Mouse (Mus musculus): ENCODE measurements at regions not wholly inside any gene's neighbourhood (a gene's known extent, or its start where the extent isn't known, plus 50 kb on each side); places are given as distances from the start of the nearest gene placed in this dataset.

DNA sequence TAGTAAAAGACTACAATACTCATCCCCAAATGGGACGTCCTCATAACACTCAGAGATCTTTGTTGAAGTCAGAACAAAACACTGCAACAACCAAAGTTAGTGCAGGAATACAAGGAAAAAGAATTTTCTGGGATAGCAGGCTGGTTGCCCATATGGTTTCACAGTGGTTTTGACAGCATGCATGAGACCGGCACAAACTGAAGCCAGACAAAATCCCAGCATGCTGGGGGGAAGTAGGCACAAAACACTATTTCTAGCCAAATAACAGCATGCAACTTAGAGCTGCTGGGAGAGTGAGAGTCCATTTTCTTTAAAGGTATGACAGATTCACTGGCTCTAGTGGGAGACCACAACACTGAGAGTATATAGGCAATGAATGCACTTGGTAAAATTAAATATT lies 619.1 kb upstream of the Manea start:
- no peak for DNase-seq

DNA sequence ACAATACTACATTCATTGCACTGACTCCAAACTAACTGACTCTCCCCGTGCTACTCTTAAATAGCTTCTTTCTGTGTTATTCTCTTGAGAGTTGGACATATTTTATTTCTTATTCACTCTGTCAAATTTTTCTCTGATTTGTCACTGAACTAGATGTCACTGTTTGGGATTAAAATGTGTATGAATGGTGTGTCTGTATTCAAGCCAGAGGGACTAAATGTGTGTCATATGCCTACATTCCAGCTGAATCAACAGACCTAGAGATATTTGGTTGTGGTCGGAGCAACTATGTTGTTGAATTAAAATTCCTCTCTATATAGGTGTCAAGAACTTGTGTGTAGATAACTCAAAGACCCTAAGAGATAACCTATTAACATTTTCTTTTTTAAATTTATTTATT lies 618.2 kb upstream of the Manea start:
- no peak for DNase-seq

DNA sequence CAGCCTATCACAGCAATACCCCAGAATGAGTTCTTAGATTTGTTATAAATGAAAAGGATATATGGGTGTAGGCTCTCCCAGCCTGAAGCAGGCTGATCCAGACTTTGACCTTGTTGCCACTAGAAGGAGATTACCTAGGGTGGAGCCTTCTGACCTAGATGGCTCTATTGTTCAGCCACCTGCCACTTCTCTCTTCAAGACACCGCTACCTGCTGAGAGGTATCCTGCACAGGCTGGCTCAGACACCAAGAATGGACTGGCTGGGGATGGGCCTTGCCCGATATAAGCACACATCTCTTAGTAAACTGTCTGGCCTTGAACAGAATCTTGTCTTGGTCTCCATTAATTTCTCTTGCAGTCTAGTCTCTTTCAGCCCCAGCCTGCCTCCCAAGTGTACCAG lies 597.9 kb upstream of the Manea start:
- DNase-seq: no peak

DNA sequence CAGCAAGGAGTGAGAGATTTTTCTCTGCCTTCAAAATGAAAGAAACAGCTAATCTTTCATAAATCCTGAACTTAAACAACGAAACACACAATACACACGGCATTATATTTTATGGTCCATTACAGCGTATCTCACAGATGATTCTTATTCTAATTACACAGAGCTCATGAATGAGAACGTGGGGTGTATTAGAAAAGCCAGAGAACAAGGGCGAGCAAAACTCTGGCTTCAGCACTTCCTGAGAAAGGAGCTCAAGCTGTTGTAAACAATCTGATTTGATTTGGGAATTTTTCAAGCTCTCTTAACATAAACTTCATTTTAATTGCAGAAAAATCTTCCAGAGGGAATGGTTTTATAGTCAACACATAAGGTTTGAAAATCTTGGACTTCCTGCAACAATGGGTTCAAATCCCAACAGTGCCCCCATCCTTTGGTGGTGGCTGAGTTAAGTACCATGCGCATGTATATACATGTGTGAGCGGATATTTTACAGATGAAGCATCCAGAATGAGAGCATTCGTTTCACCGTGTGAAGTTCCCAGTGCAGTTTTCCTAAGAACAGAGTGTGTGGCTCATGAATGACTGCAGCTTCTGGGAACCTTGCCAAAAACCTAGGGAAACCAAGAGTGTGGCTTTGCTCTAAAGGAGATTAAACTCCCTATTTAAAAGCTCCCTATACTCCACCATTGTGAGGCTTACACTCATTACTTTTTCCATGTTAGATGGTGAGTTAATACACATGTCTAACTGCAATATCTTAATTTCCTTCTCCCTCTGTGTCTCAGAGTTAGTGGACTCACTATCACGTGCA lies 587.5 kb upstream of the Manea start:
- DNase-seq: peak; percentile 46

DNA sequence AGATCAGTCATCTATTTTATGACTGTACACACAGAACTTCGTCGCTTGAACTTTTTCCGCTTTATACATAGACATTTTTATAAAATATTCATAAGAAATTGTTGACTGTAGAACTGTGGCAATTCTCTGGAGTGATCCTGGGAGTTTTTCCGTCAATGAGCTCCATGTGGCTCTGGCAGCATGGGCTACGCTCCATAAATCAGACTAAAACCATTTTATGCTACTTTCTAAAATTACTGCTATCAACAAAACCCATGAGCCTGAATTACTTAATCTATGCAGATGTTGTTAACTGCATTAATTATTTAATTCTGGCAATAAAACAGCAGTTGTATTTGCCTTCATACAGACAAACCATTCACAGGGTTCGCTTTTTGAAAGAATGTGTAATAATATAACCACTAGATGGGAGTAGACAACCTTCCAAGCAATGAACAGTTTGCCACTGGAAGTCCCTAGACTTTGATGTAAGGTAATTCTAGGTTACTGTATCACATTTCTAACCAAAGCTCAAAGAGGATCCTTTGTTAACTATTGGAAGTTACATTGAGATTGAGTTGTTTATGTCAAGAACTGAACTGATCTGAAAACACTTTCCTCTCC lies 583.3 kb upstream of the Manea start:
- DNase-seq: peak; percentile 60

DNA sequence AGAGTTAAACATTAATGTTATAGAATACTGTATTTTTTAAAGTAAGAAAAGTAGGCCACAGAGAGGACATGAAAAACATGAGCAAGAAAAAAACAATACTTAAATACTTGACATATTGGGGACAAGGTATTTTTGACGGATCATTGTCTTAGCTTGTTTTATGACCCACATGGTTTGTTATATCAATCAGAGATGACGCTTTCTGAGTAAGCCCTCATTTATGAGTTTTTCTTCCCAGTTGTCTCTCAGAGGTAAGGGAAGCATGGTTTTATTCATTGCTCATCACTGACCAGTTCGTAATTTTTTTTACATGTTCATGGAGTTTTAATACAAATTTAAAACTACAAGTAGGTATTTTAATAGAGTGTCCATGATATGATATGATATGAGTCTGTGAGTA lies 579.4 kb upstream of the Manea start:
- DNase-seq: no peak

DNA sequence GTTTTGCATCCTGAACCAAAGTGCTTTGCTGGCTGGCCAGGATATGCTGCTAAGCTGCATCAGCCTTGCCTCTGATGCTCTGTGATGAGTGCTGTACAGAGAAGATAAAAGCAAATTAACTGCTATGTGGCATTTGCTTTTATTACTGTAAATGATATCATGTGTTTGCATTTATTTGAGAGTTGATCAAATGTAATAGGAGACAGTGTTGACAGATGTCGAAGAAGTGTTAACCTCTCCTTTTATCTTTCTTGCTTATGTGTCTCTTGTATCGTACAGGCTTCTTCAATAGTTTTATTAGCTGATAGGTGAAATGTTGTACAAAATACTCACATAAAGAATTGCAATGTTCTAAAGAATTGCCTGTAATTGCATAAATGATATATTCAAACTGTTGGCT lies 541.8 kb upstream of the Manea start:
- no peak for DNase-seq

DNA sequence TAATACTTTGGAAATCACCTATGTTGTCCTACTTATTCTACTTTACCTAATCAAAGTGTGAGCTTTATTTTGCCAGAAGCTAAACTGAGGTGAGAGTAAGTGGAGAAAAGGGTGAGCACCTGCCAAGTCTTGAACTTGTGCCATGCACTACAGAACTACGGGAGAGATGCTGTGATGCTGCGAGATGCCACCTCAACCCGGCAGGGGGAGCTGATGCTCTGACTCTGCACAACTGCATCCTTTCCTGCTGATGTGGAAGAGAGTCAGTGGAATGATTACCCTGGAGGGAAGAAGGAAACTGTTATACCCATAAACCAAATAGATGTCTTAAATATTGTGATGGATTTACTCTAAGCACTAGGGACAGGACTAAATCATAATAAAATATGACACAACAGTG lies 532.3 kb upstream of the Manea start:
- peak; percentile 27 for DNase-seq

DNA sequence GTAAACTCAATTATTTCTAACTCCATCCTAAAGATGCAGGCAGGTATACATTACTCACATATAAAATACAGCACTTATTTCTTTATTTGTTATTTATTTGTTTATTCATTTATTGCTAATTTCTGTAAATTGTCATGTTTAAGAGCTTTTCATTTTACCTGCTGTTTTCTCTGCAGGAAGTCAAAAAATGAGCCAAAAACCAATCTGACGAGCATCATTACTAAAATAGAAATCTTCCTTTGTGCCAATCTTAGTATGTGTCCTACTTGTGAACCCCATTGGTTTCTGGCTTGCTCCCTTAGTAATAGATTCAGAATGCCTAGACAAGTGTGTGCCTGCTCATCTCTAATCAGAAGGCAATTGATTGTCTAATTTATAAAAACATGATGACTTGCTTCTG lies 495.1 kb upstream of the Manea start:
- DNase-seq: no peak

DNA sequence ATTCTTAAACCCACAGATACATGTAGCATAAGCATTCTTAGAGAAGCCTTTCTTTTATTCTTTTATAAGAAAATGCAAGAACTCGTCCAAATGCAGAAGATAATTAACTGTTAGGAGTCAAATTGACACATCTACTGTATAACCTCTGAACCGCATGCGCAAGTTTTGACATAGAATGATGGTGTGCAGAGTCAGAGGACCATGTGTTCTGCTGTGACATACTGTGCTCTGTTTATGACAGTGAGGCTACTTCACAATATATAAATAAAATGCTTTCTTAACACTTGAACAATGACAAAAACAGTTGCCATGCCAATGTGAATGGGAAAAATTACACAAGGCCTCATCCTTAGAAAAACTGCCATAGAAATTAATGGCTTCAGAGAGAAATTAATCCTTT lies 454.1 kb upstream of the Manea start:
- no peak for DNase-seq

DNA sequence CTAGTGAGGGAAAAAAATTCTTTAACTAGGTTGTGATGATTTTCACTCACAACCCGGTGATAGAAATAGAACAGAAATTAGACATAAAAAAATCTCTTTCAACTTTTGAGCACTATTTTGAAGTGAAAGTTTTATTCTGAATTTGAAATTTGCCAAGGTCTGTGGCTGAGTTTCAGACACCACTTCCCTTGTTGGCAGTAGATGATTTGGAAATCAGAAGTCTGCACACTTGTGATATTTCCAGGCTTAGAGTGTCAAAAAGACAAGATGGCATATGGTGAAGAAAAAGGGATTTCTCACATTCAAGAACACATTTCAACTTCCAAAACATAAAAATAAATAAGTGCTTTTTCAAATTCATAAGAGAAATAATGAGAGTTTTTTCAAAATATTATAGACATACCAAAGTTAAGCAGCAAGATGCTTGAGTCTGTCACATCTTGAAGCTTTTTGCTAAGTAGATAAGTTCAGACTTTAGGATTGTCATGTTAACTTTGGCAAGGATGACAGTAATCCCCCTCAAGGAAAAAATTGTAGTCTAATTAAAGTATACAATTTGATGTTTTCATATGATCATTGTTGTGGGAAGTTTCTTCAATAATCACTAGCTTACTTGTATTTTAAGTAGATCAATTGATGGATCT lies 446.6 kb upstream of the Manea start:
- no peak for DNase-seq

DNA sequence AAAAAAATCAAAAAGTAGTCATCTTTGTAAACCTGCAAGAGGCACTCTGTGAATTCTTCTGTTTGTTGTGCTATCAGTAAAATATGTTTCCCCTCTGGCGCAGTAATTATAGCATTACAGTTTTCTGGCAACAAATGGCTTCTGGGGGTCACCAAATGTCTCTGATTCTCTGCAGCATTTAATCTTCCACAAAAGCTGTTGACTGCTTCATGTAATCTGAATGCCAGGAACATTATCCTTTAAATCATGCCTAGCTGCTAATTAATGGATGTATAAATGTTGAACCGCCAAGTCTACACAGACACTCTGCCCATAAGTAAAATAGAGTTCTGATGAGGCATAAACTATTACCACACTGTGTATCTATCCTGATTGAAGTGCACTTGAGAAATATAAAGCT lies 421.2 kb upstream of the Manea start:
- DNase-seq: no peak

DNA sequence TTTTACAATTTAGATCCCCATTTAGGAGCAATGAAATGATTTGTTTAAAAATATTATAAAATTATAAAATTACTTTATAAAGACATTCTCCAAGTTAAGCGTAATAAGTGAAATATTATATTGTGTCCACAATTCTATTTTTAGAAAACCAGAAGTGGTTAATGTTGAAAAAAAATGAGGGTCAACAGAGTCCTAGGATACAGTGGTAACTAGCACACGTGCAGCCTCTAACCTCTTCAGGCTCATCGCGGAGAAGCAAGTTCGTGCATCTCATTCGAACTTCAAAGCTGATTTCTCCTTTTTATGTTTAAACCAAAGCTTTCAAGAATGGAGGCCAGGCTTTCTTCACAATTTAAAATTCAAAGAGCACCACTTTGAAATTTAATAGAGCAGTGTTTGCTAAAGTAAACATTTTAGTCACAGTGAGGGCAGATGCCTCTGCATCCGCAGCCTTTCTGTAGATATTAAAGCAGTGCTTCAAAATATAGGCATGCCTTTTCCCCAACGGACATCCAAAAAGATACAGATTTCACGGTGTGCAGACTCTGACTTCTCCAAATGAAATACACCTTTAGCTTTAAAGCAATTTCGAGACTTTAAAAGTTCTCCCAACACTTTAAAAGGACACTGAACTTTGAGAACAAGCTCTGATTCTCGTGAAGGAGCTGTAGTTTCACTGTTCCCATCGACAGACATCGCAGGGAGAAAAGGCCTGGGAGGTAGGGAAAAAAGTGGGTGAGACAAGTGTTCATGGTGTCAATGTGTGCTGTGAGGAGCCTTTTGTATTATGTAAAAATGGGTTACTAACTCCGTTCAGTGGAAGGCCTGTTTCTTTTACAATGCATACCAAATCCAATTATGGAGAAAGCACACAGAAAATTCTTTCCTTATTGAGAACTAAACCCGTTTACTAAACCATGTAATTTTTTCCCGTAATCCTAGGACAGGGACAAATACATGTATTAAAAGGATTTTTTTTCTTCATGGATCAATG lies 419.8 kb upstream of the Manea start:
- peak; percentile 30 for DNase-seq

DNA sequence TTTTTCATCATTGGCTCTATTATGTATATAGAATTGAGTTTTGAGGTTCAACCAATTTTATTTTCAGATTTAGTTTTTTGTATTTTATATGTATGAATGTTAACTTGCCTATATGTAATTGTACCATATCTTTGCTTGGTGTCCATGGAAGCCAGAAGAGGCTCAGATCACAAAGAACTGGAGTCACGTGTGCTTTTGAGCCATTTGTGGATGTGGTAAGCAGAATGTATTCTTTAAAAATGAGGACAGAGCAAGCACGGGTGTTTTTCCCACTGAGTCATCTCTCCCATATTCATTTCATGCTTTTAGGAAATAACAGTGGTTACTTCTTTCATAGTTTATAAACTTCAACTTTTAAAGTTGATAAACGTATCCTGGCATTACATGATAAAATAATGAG lies 394.1 kb upstream of the Manea start:
- DNase-seq: no peak

DNA sequence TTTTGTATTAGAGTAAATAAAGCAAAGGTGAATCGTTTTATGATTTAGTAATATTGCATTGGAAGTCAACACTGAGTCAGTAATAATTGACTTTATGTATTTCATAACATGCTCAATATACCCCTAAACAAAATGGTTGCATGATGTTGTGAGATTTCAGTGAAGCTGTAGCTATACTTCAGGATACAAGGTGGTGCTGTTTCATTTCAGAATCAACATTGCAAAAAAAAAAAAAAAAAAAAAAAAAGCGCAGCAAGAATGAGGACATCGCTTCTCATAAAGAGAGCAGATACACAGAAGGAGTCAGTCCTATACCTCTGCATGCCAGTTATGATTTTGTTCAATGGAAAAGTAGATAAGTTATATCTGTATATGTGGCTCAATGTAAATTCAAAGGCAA lies 389.7 kb upstream of the Manea start:
- DNase-seq: no peak

DNA sequence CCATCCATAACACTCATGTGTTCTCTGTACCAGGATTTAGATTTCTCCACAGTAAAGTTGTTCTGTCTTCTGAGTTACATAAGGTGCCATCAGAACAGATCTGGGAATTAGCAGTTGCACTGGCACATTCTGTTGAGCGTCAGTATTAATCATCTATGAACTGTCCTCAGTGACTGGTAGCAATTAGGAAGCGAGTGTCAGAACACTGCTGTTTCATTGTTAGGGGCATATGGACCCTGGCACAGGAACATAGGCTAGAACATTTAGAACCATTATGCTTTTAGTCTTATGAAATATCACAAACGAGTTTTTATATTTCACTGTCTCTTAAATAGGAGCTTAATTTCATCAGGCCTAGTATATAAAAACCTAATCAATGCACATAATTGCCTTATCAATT lies 367.7 kb upstream of the Manea start:
- no peak for DNase-seq

DNA sequence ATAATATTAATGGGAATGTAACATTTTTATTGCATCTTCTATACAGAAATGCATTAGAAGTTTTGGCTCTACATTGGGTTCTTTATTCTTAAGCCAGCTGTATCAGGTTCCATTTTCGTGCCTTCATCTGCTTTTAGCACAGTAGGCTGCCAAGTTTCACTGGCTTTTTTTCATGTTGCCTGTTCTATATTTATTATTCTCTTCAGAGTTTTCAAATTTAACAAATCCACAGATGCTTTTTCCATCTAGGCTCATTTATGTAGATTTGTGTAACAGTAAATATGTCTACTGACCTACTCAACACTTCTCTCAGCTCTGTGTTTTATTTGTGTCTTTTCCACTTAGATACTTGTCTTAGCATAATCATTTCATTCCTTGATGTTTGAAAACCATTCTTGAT lies 363.3 kb upstream of the Manea start:
- no peak for DNase-seq

DNA sequence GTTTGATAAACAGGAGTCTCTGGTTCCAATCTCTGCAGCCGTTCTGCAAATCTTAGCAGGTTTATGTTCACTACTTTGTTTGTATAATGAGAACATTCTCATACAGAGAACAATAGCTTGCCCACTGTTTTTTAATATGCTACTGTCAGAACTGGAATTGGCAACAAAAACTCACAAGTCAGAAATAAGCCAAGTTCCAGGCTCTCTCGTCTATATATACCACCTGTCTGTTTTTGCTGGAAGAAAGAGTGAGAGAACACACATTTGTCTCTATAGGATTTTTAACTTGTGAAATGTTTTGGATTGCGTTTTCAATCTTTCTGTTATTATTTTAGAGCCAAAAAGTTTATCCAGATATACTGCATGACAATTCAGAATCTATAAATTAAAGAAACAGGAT lies 349.3 kb upstream of the Manea start:
- DNase-seq: no peak
